Mouse (Mus musculus) right cerebral cortex, postnatal 4 days (tissue): Measurements from ENCODE around the gene Fcgr2b.

ENCODE experiments used
- DNase-seq: peaks from one replicate; pipeline ENCODE4 v3.0.0-alpha.2; 2022

Fcgr2b gene

DNA sequence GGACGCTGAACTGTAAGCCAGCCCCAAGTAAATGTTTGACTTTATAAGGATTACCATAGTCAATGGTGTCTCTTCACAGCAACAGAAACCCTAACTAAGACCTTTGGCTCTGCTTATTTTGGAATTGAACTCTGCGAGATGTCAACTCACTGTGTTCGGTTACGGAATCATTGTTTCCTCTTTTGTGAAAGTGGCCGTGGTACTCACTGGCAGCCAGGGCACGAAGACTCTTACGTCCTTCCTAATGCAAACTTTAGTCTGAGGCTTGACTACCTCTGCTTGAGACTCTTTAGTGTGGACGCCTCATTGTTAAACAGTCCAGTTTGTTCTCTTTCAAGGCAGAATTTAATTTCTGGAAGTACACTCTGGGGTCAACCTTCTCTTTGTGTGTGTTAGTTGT lies 57.0 kb downstream of the Fcgr2b start:
- DNase-seq: no peak

DNA sequence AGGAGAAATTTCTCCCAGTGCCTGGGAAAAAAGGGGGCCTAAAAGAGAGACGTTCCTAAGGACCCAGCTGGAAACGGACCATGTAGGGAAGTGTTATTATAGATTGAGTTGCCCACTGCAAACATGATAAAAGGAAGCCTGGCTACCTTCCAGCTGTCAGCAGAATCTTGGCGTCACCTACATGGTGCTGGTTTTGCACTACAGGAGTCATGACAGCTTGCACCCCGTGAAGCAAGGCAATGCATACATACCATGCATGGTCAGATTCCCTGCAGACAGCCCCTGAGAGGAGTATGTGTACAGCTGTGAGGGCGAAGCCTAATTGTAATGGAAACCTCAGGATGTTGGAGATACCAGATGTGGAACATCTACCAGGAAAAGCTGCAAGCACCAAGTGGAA lies 60.7 kb downstream of the Fcgr2b start:
- no peak for DNase-seq

DNA sequence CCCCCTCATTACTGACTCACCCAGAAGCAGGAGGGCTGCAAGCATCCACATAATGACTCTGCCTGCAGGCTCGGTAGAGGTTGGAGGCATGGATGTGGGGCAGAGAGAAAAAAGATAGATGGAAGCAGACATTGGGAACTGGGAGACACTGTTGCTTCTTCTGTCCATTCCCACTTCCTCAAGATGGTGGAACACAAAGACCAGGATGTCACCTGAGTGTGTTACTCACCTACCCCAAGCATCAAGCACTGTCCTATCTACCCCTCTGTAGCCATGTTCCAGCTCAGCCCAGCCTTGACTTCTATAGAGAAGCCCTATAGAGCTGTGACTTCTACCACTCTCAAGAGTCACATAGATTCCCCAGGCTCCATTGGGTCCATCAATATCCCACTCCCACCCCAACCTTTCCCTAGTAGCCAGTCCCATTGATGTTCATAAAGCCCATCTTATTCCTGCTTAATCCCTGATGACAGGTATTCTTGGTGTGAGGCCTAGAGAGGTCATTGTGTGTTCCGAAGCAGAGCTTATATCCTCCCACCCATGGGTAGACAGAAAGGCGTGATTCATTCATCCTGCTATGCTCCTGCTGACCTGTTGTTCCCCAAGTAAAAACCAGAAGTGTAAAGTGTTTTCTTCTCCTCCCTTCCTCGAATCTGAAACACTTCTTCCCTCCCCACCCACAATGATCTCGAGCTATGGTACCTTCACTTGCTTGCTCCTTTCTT lies 63.3 kb downstream of the Fcgr2b start, which contains the start of gene Fcrlb:
Fcrlb (minus strand) TSS at position 51 of the 725 bp plus-strand sequence.
- DNase-seq: no peak

DNA sequence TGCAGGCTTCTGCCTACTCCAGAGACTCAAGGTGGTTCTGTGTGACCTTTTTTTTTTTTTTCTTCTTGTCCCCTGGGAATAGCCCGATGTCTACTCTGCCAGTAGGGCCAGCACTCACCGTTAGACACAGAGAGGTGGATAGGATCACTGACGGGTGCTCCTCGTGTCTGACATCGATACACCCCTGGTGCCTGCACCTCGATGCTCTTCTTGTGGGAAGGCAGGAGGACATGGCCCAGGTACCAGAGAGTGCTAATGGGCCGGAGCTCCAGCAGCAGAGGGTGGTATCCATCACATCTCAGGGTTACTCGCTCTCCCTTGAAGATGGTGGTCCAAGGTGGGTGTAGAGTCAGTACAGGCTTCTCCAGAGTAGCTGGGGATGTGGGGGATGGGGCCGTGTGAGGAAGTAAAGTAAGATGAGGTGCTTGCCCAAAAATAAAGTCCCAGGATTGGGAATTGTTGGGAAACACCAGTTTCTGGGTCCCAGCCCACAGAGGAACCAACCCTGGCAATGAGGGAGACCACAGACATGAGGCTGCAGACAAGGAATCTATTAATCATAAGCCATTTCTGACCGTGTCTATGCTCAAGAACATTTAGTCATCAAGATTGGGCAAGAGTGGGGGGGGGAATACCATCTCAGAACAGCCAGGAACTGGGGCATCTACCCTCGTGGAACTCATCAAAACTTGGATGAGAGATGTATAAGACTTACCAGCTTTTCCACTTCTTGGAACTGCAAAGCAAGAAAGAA lies 64.3 kb downstream of the Fcgr2b start:
- DNase-seq: no peak
